Mouse (Mus musculus) heart, embryonic 14.5 days (tissue): ENCODE results near the gene 4930579F01Rik. TPM values are rescaled to one million over a fixed set of nuclear protein-coding genes. Genes with fewer than 3 reads are reported as not detected.
"Not testable (repeated sequence)": the region's sequence is repeated elsewhere in the genome, so short reads cannot be mapped to it uniquely, and the experiment has no call there.

Experiments used
- ATAC-seq: fragments of 200-750 bp; cut with Nextera tagmentation; 2 replicates; pipeline ENCODE4 v1.8.0; 2017; ENCODE audit warnings: low read depth, moderate TSS enrichment; ENCODE audit not compliant: insufficient number of reproducible peaks, insufficient read depth, low FRiP score
- H3K27ac ChIP-seq, 2 experiments: fragments of 200-500 bp in 1 of 2; fragments of 300-500 bp in 1 of 2; sonication (generic) in 1 of 2; replicated peaks in 1 of 2; 2 replicates each; pipeline ENCODE4 v1.5.1; 2012 to 2014; ENCODE audit warnings: low read depth in 2 of 2, low read length in 2 of 2, control low read depth in 1 of 2, mild to moderate bottlenecking in 1 of 2, mixed read lengths in 1 of 2; ENCODE audit not compliant: control insufficient read depth in 1 of 2, insufficient read depth in 1 of 2
- H3K27me3 ChIP-seq: fragments of 300-500 bp; sonication (generic); 2 replicates; pipeline ENCODE4 v1.6.1; 2014; ENCODE audit warnings: mild to moderate bottlenecking, low read length, control low read depth; ENCODE audit not compliant: control insufficient read depth, insufficient read depth
- H3K36me3 ChIP-seq: fragments of 300-500 bp; sonication (generic); 2 replicates; pipeline ENCODE4 v1.6.1; 2014; ENCODE audit warnings: mild to moderate bottlenecking, control low read depth, low read length, mixed read lengths; ENCODE audit not compliant: control insufficient read depth, insufficient read depth
- H3K4me1 ChIP-seq, 2 experiments: fragments of 200-500 bp in 1 of 2; fragments of 300-500 bp in 1 of 2; sonication (generic) in 1 of 2; 2 replicates each; pipeline ENCODE4 v1.6.1; 2012 to 2014; ENCODE audit warnings: low read length in 2 of 2, control low read depth in 1 of 2, mixed read lengths in 1 of 2; ENCODE audit not compliant: control insufficient read depth in 2 of 2, insufficient read depth in 2 of 2
- H3K4me2 ChIP-seq: fragments of 300-500 bp; sonication (generic); 2 replicates; pipeline ENCODE4 v1.6.1; 2014; ENCODE audit warnings: mild to moderate bottlenecking, low read length
- H3K4me3 ChIP-seq, 2 experiments: fragments of 200-500 bp in 1 of 2; fragments of 300-500 bp in 1 of 2; sonication (generic) in 1 of 2; 2 replicates each; pipeline ENCODE4 v1.5.1; 2012 to 2014; ENCODE audit warnings: low read length in 2 of 2, mild to moderate bottlenecking in 2 of 2, control low read depth in 1 of 2, low read depth in 1 of 2, moderate library complexity in 1 of 2; ENCODE audit not compliant: control insufficient read depth in 1 of 2, insufficient read depth in 1 of 2
- H3K9ac ChIP-seq: fragments of 300-500 bp; sonication (generic); 2 replicates; pipeline ENCODE4 v1.6.1; 2014; ENCODE audit warnings: mild to moderate bottlenecking, low read length
- H3K9me3 ChIP-seq: fragments of 300-500 bp; sonication (generic); 2 replicates; pipeline ENCODE4 v1.6.1; 2016; ENCODE audit warnings: low read length, control low read depth; ENCODE audit not compliant: control insufficient read depth
- WGBS: fragments of 180-500 bp; shearing (Covaris S2); extraction: QIAGEN DNeasy Blood & Tissue Kit; methylation state at CpG from one replicate; pipeline ENCODE4 v1.1.7; 2014; 5-methylcytosine and 5-hydroxymethylcytosine counted together
- polyA plus RNA-seq: library from polyadenylated mRNA; unstranded; fragments of >200 nt; fragmentation: Nextera tagmentation; extraction: Ambion mirVana; gene quantifications from 2 replicates; pipeline ENCODE4 v1.2.1, GENCODE M21; 2014

4930579F01Rik gene
- polyA plus RNA-seq, 1 experiment from 2014 or later = not detected

DNA sequence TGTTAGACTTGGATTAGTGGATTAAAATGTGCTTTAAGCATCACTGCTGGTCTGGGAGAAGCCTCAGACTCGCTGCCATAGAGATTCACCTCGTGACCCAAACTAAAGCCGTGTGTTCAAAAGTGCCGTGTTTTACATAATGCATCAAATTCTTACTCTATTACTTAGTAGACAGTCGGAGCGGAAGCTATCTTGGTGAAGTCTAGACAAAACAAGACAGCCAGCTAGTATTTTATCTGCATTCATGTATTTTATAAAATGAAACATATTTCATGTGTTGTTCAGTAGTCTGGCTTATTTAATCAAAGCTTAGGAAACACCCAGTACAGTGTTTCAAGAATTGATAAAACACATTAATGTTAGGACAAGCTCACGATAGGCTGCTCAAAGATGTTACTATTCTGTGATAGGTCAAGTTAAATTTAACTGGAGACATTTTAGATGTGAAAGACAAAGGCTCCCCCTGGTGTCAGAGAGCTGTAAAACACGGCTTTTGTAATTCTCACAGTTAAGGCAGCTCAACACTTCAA lies 48.9 kb downstream of the 4930579F01Rik start, which contains the start of gene Mttp:
Mttp (minus strand) TSS at position 327 of the 530 bp plus-strand sequence.
- ATAC-seq = no peak
- WGBS = 5% methylated on average over 8 of the region's 8 CpGs
- Histone ChIP-seq H3K36me3 (peaks cover 12% of the 10 kb centered on the region), H3K4me3 (peak within 1 kb of the TSS; percentile 63 to 70), H3K9ac (peak within 1 kb of the TSS; percentile 88), H3K4me2 (peak within 1 kb of the TSS; percentile 82), H3K27ac (peak within 1 kb of the TSS; percentile 100), H3K27me3 (no peaks in the 10 kb centered on the region), H3K4me1 (peaks cover 3 to 4% of the 10 kb centered on the region in 2 experiments; a peak in 3 of 4 replicates), H3K9me3 (no peaks in the 10 kb centered on the region)

DNA sequence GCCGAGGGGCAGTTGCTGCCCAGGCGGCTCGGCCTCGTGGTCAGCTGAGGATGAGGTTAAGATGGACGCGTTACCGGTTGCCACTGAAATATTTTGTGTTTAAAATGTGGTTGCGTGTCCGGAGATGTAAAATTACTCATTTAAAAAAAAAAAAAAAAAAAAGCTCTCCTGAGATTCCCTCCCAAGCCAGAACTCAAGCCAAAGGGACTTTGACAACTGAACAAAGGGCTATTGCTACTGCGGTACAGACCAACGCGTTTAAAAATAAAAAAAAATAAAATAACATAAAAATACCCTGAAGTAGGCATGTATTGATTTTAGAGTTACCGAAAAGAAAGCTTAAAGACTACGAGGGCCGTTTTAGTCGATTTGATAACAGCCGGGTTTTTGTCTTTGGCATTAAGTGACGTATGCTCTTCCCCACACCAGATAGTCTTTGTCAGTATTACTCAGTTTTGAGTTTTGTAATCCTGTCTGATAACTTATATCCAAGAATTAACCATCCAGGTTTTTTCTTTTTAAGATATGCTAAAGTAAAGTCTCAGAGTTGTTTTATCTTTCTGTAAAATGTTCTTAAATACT lies 49.5 kb downstream of the 4930579F01Rik start:
- peak overlapping the region; percentile 63 to 70 for H3K4me3 ChIP-seq
- no peak for ATAC-seq
- peaks cover 4 to 5% of the 10 kb centered on the region in 2 experiments; a peak in 3 of 4 replicates for H3K4me1 ChIP-seq
- no peaks in the 10 kb centered on the region for H3K27me3 ChIP-seq
- no peaks in the 10 kb centered on the region for H3K9me3 ChIP-seq
- H3K27ac ChIP-seq = peak overlapping the region; percentile 100
- peak overlapping the region; percentile 88 for H3K9ac ChIP-seq
- H3K4me2 ChIP-seq = peak overlapping the region; percentile 82
- WGBS = under 1% methylated on average over 18 of the region's 18 CpGs
- peaks cover 10% of the 10 kb centered on the region for H3K36me3 ChIP-seq

DNA sequence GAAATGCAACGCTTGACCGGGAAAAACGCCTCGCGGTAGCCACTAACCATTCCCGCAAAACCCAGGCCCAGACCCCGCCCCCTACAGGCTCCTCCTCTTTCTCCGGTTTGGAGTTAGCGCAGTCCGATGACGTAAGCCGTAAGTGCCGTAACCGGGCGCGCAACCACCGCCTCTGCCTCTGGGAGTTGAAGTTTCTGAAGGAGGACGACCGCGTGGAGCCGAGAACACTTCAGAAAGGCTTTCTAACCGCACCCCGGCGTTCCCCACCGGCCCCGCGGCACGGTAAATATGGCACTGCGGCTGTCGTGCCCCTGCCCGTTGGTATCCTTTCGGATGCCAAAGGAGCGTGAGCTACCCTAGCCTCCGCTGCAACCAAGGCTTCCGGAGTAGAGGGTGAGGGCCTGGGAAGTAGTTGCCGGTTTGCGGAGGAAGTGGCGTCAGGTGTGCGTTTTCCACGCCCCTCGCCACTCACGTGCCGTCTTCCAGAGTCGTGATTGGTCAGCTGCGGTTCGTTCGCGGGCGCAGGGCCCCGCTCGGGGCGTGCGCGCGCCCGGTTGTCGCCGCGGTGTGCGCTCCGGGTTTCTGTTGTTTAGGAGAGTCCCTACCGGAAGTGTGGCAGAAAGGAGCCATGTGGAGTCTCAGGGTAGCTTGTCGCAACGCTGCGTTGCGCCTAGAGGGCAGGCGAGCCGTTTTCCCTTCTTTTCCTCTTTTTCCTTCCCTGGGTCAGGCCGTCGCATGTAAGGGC lies 50.1 kb downstream of the 4930579F01Rik start, which contains the start of gene Trmt10a:
Trmt10a (plus strand) TSS at position 134 of the 745 bp plus-strand sequence.
- ATAC-seq = peak; percentile 98
- Histone ChIP-seq H3K4me3 (peak within 1 kb of the TSS; percentile 63 to 70), H3K27ac (peak within 1 kb of the TSS; percentile 100), H3K4me2 (peak within 1 kb of the TSS; percentile 82), H3K27me3 (no peaks in the 10 kb centered on the region), H3K36me3 (peaks cover 5% of the 10 kb centered on the region), H3K9me3 (no peaks in the 10 kb centered on the region), H3K4me1 (peaks cover 4 to 5% of the 10 kb centered on the region in 2 experiments; a peak in 3 of 4 replicates), H3K9ac (peak within 1 kb of the TSS; percentile 88)
- 0% methylated on average over 70 of the region's 70 CpGs for WGBS

DNA sequence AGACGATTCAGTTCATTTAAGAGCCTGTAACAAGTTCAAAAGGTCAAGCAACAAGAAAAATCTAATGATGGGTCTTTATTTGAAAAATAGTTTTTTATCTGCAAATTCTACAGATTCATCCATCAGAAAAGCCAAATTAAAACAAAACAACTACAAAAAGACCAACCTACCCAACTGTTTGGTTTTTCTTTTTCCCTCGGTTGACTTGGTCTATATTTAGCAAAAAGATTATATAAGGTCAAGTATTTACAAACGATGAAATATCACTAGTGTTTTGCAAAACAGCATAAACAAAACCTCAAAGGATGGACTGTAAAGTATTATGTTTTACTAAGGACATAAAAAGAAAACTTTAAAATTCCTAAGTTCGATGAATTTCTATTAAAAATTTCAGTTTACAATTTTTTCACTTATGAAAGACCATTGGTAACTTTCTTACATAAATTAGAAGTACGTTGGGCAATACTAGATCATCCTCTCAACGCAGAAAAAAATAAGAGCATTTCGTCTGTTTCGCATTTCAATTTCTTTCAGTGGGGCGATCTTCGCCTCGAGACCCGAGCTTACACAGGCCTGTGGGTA lies 50.8 kb downstream of the 4930579F01Rik start:
- peaks cover 4 to 5% of the 10 kb centered on the region in 2 experiments; a peak in 3 of 4 replicates for H3K4me1 ChIP-seq
- WGBS = 4% methylated on average over 12 of the region's 12 CpGs
- no peaks in the 10 kb centered on the region for H3K36me3 ChIP-seq
- H3K4me3 ChIP-seq = peak overlapping the region; percentile 63 to 70
- no peaks in the 10 kb centered on the region for H3K9me3 ChIP-seq
- ATAC-seq = no peak
- peak overlapping the region; percentile 94 to 100 for H3K27ac ChIP-seq
- H3K4me2 ChIP-seq = peak overlapping the region; percentile 82
- H3K27me3 ChIP-seq = no peaks in the 10 kb centered on the region
- H3K9ac ChIP-seq = peak overlapping the region; percentile 88

DNA sequence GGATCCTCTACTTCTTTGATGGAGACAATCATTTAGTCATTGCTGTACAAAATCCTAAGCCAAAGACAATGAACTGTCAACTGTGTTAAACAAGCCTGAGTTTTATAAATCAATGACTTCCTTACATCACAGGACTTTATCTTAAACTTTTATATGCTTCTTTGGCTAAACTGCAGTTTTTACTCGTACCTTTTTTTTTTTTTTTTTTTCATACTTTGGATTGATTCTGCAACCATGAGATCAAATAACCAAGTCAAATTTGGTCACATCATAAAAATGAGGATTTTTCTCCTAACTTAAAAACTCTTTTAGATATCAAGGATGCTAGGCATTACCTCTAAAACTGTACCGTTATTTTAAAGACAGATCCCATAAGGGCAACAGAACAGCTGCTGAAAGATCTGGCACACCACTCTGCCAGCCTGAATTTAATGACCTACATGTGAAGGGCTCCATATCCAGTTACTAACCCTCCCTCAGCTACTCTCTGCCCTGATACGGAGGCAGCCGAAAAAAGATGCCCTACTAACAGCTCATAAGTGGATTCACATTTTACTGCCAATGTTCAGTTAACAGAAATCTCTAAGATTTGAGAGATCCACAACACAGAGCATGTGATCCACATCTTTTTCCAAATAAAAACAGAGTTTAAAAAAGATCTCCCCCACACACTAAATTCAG lies 51.4 kb downstream of the 4930579F01Rik start:
- 34% methylated on average over 4 of the region's 4 CpGs for WGBS
- Histone ChIP-seq H3K9me3 (no peaks in the 10 kb centered on the region), H3K4me2 (peak overlapping the region; percentile 82), H3K9ac (peak overlapping the region; percentile 88), H3K27ac (peak overlapping the region; percentile 49 to 56; a peak in 3 of 4 replicates), H3K4me1 (peaks cover 4 to 5% of the 10 kb centered on the region in 2 experiments; a peak in 3 of 4 replicates), H3K27me3 (no peaks in the 10 kb centered on the region), H3K4me3 (peak overlapping the region in 1 of 2 experiments; percentile 63; a peak in 2 of 4 replicates), H3K36me3 (no peaks in the 10 kb centered on the region)
- no peak for ATAC-seq

DNA sequence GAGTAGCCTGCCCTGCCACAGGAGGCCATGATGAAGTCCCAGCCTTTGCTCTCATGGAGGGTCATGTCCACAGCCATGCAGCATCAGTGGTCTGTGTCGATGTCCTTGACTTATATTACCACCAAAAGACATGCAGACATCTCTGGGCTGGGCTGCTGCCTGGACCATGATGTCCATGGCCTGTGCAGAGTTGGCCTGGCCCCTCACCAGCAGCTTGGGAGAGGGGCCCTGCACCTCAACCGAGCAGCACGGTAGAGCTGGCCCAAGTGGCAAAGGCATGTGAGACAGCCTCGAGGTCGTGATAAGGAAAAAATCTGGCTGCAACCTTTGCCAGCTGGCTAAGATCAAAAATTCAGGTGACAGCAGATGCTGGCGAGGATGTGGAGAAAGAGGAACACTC lies 54.0 kb downstream of the 4930579F01Rik start:
- Histone ChIP-seq H3K9ac (no peak overlapping the region), H3K9me3 (no peaks in the 10 kb centered on the region), H3K27me3 (no peaks in the 10 kb centered on the region), H3K27ac (no peak overlapping the region), H3K4me3 (no peak overlapping the region), H3K36me3 (no peaks in the 10 kb centered on the region), H3K4me2 (no peak overlapping the region), H3K4me1 (peaks cover 4 to 5% of the 10 kb centered on the region in 2 experiments; a peak in 3 of 4 replicates)
- WGBS = 48% methylated on average over 6 of the region's 6 CpGs
- ATAC-seq = no peak

DNA sequence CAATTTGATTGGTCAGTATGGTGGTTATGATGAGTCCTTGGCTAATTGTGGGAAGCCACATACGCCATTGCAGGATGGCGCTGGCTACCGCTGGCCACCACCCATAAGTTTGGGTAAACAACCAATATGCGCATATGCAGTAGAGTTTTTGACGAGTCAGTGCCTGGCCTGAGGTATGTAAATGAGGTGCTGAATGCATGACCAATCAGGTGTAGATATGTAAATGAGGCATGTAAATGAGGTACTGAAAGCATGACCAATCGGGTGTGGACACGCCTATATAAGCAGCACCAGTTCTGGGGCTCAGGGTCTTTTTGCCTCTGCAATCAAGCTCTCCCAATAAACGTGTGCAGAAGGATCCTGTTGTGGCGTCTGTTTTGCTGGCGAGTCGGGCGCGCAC lies 55.5 kb downstream of the 4930579F01Rik start:
- H3K4me1 ChIP-seq, H3K36me3 ChIP-seq: not testable (repeated sequence)

More for the DNA sequence above, 55.5 kb downstream of the 4930579F01Rik start:
- not testable (repeated sequence) for H3K27ac ChIP-seq, H3K4me2 ChIP-seq, H3K9ac ChIP-seq, H3K9me3 ChIP-seq, H3K4me3 ChIP-seq, H3K27me3 ChIP-seq, ATAC-seq
- 96% methylated on average over 13 of the region's 13 CpGs for WGBS
